Mouse (Mus musculus) spleen, adult 12 weeks (tissue): Measurements from ENCODE around the gene Nptn.
A peak's percentile ranks its signal among the peaks of the same experiment; 100 is the strongest.

Experiments used
- DNase-seq: peaks from one replicate; pipeline ENCODE4 v3.0.0; 2022; ENCODE audit warnings: low spot score

Nptn gene

DNA sequence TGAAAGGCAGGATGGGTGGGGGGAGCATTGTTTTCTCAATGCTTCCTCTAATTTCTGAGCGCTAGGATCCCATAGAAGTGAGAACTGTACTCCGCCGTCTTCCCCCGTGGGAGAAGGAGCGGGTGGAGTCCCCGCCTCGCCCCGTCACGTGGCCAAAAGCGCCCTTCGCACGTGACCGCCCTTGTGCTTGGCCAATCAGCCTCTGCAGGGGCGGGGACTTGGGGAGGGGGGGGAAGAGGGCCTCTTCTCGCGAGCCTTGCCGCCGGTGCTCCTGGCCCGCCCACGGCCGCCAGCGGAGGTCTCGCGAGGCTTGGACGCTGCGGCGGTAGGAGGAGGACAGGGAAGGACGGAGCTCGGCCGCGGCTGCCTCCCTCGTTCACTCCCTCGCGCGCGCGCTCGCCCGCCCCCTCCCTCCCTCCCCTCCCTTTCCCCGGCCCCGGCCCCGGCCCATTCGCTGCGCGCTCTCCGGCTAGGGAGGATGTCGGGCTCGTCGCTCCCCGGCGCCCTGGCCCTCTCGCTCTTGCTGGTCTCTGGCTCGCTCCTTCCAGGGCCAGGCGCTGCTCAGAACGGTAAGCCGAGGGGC lies at the start of gene Nptn:
Gene Nptn, plus strand, starts transcription at position 283 of the 583 bp plus-strand sequence.
- DNase-seq, result peak; percentile 93

DNA sequence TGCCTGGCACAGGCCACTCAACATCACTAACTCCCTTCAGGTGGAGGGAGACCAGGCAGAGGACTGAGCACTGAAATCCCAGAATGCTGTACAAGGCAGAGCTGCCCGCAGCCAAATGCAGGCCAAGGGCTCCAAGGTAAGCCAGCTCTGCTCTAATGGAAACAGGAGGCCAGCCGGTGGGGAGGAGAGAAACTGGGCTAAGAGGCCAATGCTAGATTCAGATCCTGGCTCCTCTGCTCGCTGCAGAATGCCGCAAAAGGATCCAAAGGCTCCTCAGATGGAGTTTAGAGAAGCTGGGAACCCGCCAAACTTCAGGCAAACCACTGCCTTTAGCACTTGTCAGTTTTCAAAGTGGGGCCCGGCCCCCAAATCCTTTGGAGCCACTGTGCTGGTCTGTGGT lies 48.7 kb upstream of the Nptn start:
- no peak for DNase-seq

DNA sequence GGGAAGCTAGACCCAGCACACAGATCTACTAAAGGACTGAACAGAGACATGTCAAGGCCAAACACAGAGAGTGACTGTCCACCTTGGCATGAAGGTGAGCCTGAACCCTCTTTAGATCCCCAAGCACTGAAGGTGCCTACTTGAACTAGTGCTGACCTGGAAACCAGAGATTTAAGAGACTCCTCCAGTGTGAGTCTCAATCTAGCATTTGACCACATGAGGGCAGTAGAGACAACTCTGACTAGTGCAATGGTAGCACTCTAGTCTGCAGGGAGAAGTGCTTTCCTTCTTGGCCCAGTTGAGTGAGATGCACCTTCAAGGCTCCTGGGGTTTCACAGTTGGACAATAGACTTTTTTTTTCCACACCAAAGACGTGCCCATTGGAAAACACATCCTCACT lies 47.3 kb upstream of the Nptn start:
- no peak for DNase-seq

DNA sequence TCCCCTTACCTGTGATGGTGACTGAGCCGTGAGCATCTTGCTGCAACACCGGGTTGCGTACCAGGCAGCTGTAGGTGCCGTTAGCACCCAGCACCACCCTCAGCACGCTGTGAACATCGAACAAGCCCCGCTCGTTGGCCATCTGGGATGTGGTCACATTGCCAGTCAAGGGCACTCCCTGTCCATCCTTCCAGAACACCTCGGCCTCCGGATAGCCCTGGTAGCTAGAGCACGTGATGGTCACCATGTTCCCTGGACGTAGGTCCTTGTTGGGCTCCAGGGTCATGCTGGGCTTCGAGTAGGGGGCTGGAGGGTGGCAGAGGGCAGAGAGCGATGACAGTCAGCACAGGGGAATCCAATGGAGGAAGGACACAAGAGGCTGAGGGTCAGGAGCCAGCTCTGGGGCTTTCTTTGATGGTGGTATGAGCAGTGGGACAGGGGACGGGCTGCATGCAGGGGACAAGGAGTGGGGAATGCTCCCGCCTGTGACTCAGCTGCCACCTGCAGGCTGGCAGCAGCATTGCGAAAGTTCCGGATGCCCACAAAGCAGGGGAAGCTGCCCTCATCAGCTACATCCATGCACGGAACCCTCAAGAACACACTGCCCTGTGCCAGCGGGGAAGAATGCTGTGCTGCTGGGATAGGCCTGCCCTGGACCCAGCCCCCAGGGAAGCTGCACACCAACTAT lies 46.4 kb upstream of the Nptn start:
- no peak for DNase-seq

DNA sequence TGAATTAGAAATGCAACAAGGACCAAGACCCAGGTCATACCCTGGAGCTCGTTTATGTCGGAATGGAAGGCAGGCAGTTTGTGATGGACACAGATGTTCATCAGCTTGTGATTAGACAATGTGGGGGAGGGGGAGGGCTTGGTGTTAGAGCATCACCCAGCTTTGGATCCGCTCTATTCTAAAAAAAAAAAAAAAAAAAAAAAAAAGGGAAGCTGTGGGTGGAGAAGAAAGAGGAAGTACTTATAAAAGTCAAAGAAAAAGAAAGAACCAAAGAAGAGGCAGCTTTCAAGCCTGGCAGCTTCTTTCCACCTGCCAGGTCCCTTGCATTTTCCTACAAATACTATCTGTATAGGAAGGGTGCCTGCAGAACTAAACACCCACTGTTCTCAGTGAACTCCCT lies 44.3 kb upstream of the Nptn start:
- DNase-seq, result no peak

DNA sequence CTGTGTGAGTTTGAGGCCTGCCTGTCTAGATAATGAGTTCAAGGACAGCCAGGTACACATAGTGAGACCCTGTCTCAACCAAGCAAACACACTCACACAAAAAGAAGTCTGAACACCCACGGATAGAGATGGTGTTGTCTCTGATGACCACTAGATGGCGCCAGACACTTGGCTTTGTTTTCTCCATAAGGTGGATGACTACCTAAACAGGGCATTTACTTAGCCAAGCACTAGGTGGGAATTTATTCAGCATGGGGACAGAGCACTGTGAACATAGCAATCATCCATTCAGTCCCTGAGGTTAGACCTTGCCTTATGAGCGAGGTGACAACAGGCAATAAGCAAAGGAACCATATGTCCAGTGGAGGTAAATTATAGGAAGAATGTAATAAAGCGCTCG lies 42.2 kb upstream of the Nptn start:
- peak; percentile 19 for DNase-seq

DNA sequence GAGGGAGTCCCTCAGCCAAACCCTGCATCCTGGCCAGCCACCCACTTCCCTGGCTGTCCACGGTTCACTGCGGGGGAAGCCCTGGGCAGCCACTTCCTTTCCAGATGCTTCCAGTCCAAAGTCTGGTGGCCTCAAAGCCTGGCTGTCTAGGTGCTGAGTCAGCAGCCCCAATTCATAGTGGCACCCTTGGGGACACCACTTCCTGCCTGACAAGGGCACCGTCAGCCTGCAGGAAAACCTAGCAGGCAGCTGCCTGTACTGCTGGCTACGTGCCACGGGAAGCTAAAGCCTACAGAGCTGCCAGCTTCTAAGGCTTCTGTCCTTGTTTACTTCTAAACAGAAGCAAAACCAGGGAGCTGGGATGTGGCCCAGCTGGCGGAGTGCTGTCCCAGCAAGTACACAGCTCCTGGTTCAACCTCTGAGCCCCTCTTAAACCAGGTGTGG lies 40.1 kb upstream of the Nptn start:
- peak; percentile 17 for DNase-seq

DNA sequence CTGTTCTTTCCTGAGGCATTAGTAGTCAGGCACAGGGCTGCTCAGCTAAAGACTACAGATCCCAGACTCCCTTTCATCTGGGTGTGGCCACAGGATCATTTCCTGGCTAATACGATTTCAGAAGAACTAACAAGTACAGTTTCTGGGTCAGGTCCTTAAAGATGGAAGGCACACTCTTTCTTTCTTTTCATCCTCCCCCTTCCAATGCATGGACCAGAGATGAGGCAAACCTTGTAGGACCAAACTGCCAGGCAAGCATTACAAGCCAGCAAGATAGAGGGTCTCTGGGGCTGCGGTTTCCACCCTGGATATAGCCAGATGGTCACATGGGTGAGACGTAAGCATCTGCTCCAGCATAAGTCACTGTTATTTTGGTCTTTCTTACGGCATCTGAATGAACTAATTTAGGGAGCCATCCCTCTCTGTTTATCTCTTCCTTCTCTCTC lies 37.1 kb upstream of the Nptn start:
- no peak for DNase-seq

DNA sequence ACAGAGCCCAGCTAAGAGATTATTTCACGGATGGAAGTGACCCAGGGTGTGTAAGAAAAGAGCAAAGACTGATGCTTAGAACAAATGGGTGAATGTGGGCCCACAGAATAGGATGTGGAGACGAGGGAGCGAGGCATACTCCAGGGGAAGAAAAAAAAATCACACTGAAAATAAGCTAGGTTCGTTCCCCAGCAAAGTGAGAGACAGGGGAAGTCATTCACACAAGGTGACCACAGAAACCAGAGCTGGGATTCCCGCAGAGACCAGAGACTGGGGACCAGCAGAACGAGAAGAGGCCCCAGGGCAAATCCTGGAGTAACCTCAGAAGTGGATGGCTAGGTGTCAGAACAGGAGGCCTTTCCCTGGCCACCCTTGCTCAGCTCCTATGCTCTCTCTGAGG lies 36.6 kb upstream of the Nptn start:
- no peak for DNase-seq

DNA sequence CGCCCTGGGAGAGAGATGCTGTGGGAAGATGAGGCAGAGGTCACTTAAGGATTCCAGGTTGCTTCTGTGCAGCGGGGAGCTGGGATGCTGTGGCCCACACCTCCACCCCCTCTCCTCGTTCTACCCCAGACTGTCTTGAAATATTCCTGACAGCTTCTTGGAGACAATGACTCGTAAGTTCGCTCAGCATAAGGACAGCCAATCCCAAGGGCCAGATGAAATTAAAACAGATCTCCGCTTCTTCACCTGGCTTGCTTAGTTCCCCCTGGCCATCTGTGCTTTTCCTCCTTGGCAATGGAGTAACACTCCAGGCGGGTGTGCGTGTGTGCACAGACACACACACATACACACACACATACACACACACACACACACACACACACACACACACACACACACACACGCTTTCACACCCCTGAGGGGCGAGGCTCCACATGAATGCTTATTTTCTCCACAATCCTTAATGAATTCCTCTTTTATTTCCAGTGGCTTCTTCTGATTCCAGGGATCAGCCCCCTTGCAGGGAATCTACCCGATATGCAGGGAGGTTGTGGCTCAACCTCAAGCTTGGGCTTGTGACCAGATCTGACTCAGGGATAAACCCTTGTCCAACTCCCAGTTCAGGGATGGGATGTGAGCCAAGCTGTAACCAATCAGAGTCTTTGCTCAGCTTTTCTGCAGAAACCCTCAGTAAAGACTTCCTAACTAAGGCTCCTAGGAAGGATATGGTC lies 35.2 kb upstream of the Nptn start:
- no peak for DNase-seq

DNA sequence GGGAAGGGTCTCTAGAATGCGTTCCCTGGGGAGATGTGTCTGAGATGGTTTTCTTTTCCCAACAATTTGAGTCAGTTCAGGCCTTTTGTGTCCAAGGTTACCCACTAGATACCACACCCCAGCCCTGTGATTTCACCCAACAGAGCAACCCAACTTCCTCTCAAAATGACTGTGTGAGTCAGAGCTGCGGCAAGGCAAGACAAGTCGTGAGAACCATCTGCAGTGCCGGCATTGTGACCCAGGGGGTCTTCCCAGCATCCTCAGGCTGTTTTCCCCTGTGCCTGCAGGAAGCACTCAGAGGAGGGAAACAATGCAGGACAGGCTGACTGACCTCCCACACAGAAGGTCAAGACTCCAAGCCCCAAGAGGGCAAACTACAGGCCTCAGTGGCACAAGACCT lies 33.1 kb upstream of the Nptn start:
- DNase-seq, result no peak

DNA sequence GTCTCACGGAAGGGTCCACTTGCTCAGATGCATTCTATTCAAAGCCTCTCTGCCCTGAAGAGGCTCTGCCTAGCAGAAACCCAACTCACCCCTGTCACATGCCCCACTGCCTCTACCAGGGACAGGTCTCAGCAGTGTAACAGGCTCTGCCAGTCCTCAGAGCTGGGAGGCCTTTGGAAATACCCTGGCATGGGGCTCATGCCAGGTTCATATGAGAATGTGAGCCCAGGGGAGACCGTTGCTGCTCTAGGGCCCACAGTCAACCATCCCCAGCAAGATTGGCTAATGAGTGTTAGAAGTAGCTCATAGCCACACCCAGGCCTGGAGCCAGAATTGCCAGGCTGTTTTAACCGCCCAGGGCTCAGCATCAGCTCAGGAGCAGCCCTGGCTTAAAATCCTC lies 32.3 kb upstream of the Nptn start:
- DNase-seq, result no peak

DNA sequence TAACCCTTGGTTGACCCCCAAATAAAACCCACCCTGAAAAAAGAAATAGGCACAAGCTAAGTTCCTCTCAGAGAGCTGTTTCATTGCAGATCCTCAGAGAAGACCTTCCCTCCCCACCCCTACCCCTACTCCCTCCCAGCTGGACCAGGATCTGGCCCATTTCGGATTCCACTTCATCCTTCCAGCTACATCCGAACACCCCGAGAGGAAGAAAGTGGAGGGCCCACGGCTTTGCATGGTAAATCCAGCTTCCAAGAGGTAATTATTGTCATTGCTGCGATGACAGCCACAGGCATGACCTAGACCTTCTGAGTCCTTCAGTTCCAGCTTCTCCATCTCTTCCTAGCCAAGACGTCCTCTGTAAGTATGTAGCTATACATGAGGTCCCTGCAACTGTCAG lies 31.1 kb upstream of the Nptn start:
- DNase-seq, result no peak

DNA sequence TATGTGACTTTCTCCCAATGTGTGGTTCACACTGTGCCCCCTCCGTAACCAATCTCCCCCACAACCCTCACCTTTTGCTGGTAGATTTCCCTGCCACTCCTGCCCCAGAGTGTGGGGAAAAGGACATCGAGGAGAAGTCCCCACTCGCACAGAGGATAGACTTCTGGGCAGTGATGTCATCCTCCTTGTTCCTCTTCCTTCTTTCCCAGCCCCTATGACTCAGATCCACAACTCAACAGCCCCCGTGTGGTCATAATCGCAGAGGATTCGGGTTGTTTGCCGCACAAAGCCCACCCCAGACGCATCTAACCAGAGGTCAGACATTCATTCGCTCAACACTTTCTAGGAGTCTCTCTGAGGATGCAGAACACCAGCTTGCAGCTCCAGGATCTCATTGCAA lies 30.0 kb upstream of the Nptn start:
- DNase-seq, result no peak

DNA sequence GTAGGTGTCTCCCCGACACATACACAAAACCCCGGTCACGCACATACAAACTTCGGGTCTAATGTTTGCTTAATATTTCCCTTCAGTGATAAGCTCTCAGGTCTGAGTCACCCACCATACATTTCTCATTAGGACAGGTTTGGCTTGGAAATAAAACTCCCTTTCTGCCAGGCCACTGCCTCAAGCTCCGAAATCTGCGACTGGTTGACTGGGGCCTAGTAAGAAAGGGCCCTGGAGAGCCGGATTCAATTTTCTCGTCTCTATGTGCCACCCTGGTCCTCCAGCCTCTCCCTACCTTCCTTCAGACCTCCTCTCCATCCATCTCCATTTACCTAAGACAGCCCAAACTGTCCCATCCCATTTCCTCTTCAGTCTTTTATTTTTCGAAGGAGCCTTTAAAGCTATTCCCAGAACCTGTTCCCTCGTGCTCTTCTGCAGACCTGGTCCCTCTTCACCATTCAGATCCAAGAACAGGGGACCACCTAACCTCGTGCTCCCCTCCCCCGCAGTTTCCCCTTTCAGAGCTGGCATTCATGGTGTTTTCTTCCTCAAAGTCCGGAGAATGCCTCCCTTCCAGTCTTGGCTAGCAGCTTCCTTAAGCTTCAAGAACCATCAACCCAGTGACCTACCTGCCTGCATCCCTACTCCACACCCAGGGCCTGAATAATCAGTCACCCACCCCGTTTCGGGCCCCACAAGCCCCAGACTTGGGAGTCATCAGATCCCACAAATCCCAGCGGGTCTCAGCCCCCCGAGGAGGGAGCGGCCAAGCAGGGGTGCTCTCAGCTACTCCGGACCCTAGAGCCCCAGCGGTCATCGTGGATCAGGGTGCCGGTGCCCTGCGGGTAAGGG lies 27.8 kb upstream of the Nptn start:
- DNase-seq, result no peak

DNA sequence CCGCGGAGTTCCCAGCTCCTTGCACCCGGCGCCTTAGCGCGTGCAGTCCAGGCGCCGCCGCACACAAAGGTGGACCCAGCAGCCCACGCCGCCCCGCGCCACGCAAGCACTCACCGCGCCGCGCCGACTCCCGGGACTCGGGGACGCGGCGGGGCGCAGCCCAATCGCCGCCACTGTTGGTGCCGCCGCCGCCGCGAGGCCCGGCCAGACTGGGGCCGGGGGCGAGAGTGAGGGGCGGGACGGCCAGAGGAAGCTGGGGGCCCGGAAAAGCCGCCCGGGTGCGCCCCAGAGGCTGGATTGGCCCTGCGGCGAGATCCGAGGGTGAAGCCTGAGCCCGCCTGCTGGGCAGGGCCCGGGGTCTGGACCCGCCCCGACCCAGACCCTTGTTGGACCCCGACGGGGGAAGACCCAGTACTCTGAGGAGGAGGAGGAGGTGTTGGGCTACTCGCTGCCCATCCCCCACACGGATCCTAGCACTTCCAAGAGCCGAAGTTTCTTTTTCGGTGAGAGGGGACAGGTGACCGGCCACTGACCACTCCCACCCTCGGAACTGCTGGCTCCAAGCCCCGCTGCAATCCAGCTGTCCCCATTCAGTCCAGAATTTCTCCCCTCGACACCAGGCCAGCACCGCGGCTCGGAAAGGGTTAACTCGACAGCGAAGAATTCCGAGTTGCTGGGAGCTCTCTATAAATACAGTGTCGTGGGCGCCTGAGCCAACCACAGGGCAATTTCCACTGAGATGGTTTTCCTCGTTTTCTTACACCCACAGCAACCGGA lies 26.9 kb upstream of the Nptn start, which contains the start of gene Cd276:
Gene Cd276, minus strand, starts transcription at position 530 of the 777 bp plus-strand sequence.
- DNase-seq, result no peak

DNA sequence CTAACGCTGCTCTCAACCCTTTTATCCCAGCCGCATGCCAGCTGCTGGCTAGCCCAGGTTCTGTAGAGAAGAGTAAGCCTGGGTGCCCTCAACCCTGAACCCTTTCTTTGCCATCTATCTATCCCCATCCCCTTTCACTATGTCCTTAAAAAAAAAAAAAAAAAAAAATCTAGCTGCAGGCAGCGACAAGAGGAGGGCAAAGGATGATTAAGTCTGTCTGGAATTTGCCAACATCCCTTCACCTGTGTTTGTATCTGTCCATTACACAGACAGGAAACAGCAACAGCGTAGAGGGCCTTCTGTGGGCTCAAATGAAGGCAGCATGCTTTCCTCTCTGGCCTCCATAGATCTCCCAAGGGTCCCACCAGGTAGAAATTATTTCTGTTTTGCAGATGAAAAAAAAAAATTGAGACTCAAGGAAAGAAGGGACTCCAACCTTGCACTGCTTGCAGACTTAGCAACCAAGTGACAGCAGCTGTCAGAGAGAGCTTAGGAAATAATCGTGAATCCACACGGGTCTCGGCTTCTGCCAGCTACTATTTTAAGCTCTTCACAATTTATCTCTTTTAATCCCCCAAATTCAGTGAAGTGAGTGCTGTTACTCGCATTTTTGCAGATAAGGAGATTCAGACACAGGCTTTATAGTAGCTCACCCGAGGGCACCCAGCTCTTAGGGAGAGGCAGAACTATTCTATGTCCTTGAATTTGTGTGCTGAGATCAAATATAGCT lies 26.2 kb upstream of the Nptn start:
- DNase-seq, result no peak

DNA sequence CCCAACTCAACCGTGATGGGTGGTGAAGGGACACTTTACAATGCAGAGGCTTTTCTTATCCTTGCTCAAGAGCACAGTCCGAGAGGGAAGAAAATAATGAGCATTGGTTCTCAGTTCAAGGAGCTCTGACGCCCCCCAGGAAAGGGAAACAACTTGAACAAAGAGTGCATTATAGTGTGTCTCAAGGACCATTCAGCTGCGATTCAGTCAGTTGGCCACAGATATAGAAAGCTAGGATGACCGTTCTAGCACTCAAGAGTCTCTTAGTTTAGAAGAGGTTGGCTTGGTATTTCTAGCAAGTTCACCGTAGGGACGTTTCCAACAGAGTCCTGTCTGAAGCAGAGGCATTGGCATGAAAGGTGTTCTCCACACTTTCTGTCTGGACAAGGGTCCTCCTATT lies 25.4 kb upstream of the Nptn start:
- no peak for DNase-seq

DNA sequence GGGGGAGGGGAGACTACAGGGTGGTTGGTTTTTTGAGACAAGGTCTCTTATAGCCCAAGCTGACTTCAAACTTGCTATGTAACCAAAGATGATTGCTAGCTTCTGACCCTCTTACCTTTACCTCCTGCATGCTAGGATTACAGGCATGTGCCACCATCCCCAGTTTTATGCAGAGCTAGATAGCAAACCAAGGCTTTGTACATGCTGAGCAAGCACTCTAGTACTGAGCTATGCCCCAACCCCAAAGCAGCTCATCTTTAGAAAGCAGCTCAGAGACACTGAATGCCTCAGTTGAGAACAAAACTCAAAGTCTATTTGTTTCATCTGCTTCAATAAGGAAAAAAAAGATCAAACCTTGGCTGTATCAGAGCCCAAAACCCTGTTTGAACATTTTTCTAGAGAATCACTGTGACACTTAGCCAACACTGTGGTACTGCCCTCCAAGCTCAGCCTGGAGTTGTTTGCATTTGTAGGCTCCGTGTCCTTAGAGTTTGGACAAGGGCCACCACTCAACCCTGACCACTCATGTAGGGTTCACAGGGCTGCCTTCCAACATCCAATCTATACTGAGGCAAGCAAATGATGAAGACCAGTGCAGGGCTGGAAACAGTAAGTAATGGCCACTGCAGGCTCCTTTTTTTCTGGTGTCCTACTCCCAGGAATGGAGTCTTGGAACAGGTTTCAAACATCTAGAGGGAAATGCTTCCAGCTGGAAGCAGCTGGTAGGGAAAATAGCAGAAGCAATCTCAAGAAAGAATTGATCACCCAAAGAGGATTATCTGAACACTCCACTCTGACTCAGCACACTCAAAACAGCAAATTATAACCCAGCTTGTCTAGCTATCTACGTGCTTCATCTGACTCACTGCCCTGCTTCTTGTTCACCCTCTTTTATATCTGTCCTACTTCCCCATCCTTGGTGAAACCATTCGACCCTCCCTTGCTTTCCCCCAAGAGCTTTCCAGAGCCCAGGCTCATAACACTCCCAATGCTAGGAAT lies 24.3 kb upstream of the Nptn start:
- DNase-seq, result no peak

DNA sequence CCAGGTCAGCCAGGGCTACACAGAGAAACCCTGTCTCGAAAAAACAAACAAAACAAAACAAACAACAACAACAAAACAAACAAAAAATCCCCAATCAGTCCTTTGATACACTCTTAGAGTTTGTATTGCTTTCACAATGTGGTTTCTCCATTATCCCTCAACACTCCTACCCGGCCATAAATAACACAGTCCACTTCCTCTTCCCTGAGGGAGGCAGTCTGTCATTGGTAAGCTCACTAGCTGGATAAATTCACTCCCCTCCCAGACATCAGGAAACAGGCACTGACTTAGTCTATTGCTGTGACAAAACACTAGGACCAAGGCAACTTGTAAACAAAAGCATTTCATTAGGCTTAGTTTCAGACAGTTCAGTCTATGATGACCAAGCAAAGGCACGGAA lies 21.8 kb upstream of the Nptn start:
- no peak for DNase-seq
